Mouse (Mus musculus): ENCODE measurements around the gene Acot8. TPM values are rescaled to one million over a fixed set of nuclear protein-coding genes. Genes with fewer than 3 reads are reported as not detected.

The Acot8 gene
- total and polyA plus RNA-seq, 2 experiments from 2014 or later: 20.2 to 39.5 TPM

GRCm38 (mm10) chr2:164815821-164816220 is 11.1 kb upstream of the Acot8 start:
- Histone ChIP-seq H3K27ac (no peak overlapping the region), H3K9me3 (ENCODE audit: low read length) (no peaks in the 10 kb centered on the region), H3K9ac (replicated peaks; ENCODE audit: low read length) (no peak overlapping the region), H3K27me3 (ENCODE audit: insufficient read depth, low read length) (no peaks in the 10 kb centered on the region), H3K4me3 (ENCODE audit: low read length) (no peak overlapping the region), H3K4me1 (ENCODE audit: insufficient read depth, low read length) (no peaks in the 10 kb centered on the region), H3K36me3 (ENCODE audit: insufficient read depth, low read length) (no peaks in the 10 kb centered on the region), H3K4me2 (ENCODE audit: low read depth, low read length) (no peak overlapping the region)
- TF ChIP-seq CTCF (IDR thresholded peaks at IDR 0.05; ENCODE audit: low read depth): no peak
- DNase-seq (ENCODE audit: low spot score) (no peak), ATAC-seq (no peak)
- WGBS: 85% methylated on average over 8 of the region's 8 CpGs

- no peaks in the 10 kb centered on the region for H3K4me1 ChIP-seq (ENCODE audit: insufficient read depth, low read length)
- TF ChIP-seq CTCF (IDR thresholded peaks at IDR 0.05; ENCODE audit: low read depth): no peak
- WGBS: 91% methylated on average over 5 of the region's 5 CpGs
- no peaks in the 10 kb centered on the region for H3K27me3 ChIP-seq (ENCODE audit: insufficient read depth, low read length)
- DNase-seq (ENCODE audit: low spot score) (no peak), ATAC-seq (no peak)
- H3K36me3 ChIP-seq (ENCODE audit: insufficient read depth, low read length): no peaks in the 10 kb centered on the region
- no peak overlapping the region for H3K9ac ChIP-seq (replicated peaks; ENCODE audit: low read length)
- H3K4me2 ChIP-seq (ENCODE audit: low read depth, low read length): no peak overlapping the region
- H3K9me3 ChIP-seq (ENCODE audit: low read length): no peaks in the 10 kb centered on the region
- no peak overlapping the region for H3K4me3 ChIP-seq (ENCODE audit: low read length)
- H3K27ac ChIP-seq: no peak overlapping the region
These were observed 10.7 kb upstream of the Acot8 start for GRCm38 (mm10) chr2:164815348-164815747.

- no peaks in the 10 kb centered on the region for H3K4me1 ChIP-seq (ENCODE audit: insufficient read depth, low read length)
- no peak overlapping the region for H3K4me2 ChIP-seq (ENCODE audit: low read depth, low read length)
- H3K9me3 ChIP-seq (ENCODE audit: low read length): no peaks in the 10 kb centered on the region
- no peak for TF ChIP-seq CTCF (IDR thresholded peaks at IDR 0.05; ENCODE audit: low read depth)
- 71% methylated on average over 2 of the region's 2 CpGs for WGBS
- 0 out of 2 replicates have a peak, but pooled peaks cover 8% of the 10 kb centered on the region for H3K36me3 ChIP-seq (ENCODE audit: insufficient read depth, low read length)
- no peak overlapping the region for H3K4me3 ChIP-seq (ENCODE audit: low read length)
- H3K9ac ChIP-seq (replicated peaks; ENCODE audit: low read length): no peak overlapping the region
- H3K27ac ChIP-seq: no peak overlapping the region
- DNase-seq (ENCODE audit: low spot score): no peak
- no peak for ATAC-seq
- H3K27me3 ChIP-seq (ENCODE audit: insufficient read depth, low read length): no peaks in the 10 kb centered on the region
These were observed 8.9 kb upstream of the Acot8 start for GRCm38 (mm10) chr2:164813557-164813956.

GRCm38 (mm10) chr2:164806614-164807013 is 1.9 kb upstream of the Acot8 start:
- H3K4me3 ChIP-seq (ENCODE audit: low read length): no peak overlapping the region
- H3K36me3 ChIP-seq (ENCODE audit: insufficient read depth, low read length): 0 out of 2 replicates have a peak, but pooled peaks cover 8% of the 10 kb centered on the region
- no peak for TF ChIP-seq CTCF (IDR thresholded peaks at IDR 0.05; ENCODE audit: low read depth)
- H3K4me1 ChIP-seq (ENCODE audit: insufficient read depth, low read length): peaks cover 4% of the 10 kb centered on the region; the same call in 1 of the 2 replicates
- H3K9ac ChIP-seq (replicated peaks; ENCODE audit: low read length): no peak overlapping the region
- DNase-seq (ENCODE audit: low spot score) (no peak), ATAC-seq (no peak)
- H3K27me3 ChIP-seq (ENCODE audit: insufficient read depth, low read length): no peaks in the 10 kb centered on the region
- H3K27ac ChIP-seq: no peak overlapping the region
- WGBS: 84% methylated on average over 7 of the region's 7 CpGs
- H3K4me2 ChIP-seq (ENCODE audit: low read depth, low read length): peak overlapping the region; percentile 89
- H3K9me3 ChIP-seq (ENCODE audit: low read length): no peaks in the 10 kb centered on the region

- DNase-seq (ENCODE audit: low spot score) (peak; percentile 18), ATAC-seq (peak; percentile 37)
- H3K9me3 ChIP-seq (ENCODE audit: low read length): no peaks in the 10 kb centered on the region
- H3K27me3 ChIP-seq (ENCODE audit: insufficient read depth, low read length): no peaks in the 10 kb centered on the region
- 1% methylated on average over 21 of the region's 21 CpGs for WGBS
- TF ChIP-seq CTCF (IDR thresholded peaks at IDR 0.05; ENCODE audit: low read depth): no peak
- peak overlapping the region; percentile 74 for H3K9ac ChIP-seq (replicated peaks; ENCODE audit: low read length)
- peak overlapping the region; percentile 89 for H3K4me2 ChIP-seq (ENCODE audit: low read depth, low read length)
- peaks cover 4% of the 10 kb centered on the region; the same call in 1 of the 2 replicates for H3K4me1 ChIP-seq (ENCODE audit: insufficient read depth, low read length)
- H3K4me3 ChIP-seq (ENCODE audit: low read length): peak overlapping the region; percentile 80
- peaks cover 12% of the 10 kb centered on the region; the same call in 1 of the 2 replicates for H3K36me3 ChIP-seq (ENCODE audit: insufficient read depth, low read length)
- peak overlapping the region; percentile 85 for H3K27ac ChIP-seq
These were observed 643 bp upstream of the Acot8 start for GRCm38 (mm10) chr2:164805332-164805718.

- H3K27ac ChIP-seq: peak overlapping the region; percentile 90
- H3K4me3 ChIP-seq (ENCODE audit: low read length): peak overlapping the region; percentile 80
- WGBS: 46% methylated on average over 1 of the region's 1 CpGs
- no peak for TF ChIP-seq CTCF (IDR thresholded peaks at IDR 0.05; ENCODE audit: low read depth)
- H3K27me3 ChIP-seq (ENCODE audit: insufficient read depth, low read length): no peaks in the 10 kb centered on the region
- no peak for ATAC-seq
- no peaks in the 10 kb centered on the region for H3K9me3 ChIP-seq (ENCODE audit: low read length)
- DNase-seq (ENCODE audit: low spot score): no peak
- peaks cover 10% of the 10 kb centered on the region; the same call in 1 of the 2 replicates for H3K36me3 ChIP-seq (ENCODE audit: insufficient read depth, low read length)
- H3K4me2 ChIP-seq (ENCODE audit: low read depth, low read length): peak overlapping the region; percentile 68
- H3K9ac ChIP-seq (replicated peaks; ENCODE audit: low read length): peak overlapping the region; percentile 74
- peaks cover 4% of the 10 kb centered on the region; the same call in 1 of the 2 replicates for H3K4me1 ChIP-seq (ENCODE audit: insufficient read depth, low read length)
These were observed 765 bp downstream of the Acot8 start for GRCm38 (mm10) chr2:164803921-164804313.

GRCm38 (mm10) chr2:164803201-164803920 is 1.3 kb downstream of the Acot8 start:
- Histone ChIP-seq H3K9ac (replicated peaks; ENCODE audit: low read length) (peak overlapping the region; percentile 74; the same call in 1 of the 2 replicates), H3K4me2 (ENCODE audit: low read depth, low read length) (peak overlapping the region; percentile 68), H3K4me3 (ENCODE audit: low read length) (peak overlapping the region; percentile 80), H3K36me3 (ENCODE audit: insufficient read depth, low read length) (peaks cover 8% of the 10 kb centered on the region; the same call in 1 of the 2 replicates), H3K9me3 (ENCODE audit: low read length) (no peaks in the 10 kb centered on the region), H3K27me3 (ENCODE audit: insufficient read depth, low read length) (no peaks in the 10 kb centered on the region), H3K4me1 (ENCODE audit: insufficient read depth, low read length) (peaks cover 4% of the 10 kb centered on the region; the same call in 1 of the 2 replicates), H3K27ac (no peak overlapping the region)
- no peak for ATAC-seq
- TF ChIP-seq CTCF (IDR thresholded peaks at IDR 0.05; ENCODE audit: low read depth): no peak
- no peak for DNase-seq (ENCODE audit: low spot score)
- 91% methylated on average over 16 of the region's 16 CpGs for WGBS

Measured in hindbrain, postnatal 0 days (tissue).